Mouse (Mus musculus) spleen, postnatal 14 days (tissue): ENCODE measurements around the gene Wdr77.
A peak's percentile ranks its signal among the peaks of the same experiment; 100 is the strongest.
"Not testable (repeated sequence)": the region's sequence is repeated elsewhere in the genome, so short reads cannot be mapped to it uniquely, and the experiment has no call there.

Experiments
- DNase-seq, 2 experiments: peaks; one replicate each; pipeline ENCODE4 v3.0.0; 2021 to 2022; ENCODE audit warnings: low spot score in 2 of 2

The Wdr77 gene

GRCm38 (mm10) chr3:105951348-105951747 lies 7.8 kb upstream of the Wdr77 start:
- no peak for DNase-seq

GRCm38 (mm10) chr3:105957235-105957634 lies 1.9 kb upstream of the Wdr77 start:
- no peak for DNase-seq

DNA sequence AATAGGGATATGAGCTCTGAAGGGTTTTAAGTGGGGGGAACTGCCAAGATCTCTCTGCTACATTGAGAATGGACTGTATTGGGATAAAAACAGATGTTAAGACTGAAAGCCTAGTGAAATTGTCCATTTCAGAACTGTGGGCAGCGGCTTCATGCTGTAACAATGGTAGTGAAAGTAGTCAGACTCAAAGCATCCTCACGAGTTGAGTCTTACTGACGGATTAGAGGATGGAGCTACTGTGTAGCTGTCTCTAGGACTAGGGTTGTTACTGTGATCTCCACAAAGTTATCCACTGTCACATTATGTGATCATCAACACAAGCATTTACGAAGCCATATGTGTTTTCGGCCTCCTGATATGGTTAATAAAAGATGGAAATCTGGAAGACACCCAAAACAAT lies 965 bp upstream of the Wdr77 start:
- DNase-seq = no peak

DNA sequence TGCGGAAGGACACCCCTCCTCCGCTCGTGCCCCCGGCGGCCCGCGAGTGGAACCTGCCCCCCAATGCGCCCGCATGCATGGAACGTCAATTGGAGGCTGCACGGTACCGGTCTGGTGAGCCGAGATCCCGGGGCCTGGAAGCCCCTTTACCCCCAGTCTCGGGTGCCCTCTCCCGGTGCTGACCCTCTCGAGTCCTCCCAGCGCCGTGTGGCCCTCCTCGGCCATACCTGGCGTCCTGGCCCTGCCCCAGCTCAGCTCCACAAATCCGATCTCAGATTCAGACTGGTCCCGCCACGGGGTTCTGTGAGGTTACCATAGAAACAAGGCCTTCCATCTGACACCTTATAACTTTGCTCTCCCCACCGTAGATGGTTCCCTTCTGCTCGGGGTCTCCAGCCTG lies 416 bp downstream of the Wdr77 start:
- no peak for DNase-seq

DNA sequence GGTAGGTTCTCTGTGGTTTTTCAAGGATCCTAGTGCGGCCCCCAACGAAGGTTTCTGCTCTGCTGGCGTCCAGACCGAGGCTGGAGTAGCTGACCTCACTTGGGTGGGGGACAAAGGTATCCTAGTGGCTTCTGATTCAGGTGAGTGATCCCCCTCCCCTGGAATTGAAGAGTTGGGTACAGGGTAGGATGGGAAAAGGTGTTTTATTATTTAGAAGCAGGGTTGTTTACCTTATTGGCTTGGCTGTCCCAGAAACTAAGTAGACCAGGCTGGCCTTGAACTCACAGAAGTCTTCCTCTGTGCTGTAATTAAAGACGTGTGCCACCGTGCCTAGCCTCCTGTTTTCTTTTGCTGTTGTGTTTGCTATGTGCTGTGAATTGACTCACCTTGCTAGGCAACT lies 830 bp downstream of the Wdr77 start, which contains the start of gene Atp5f1:
TSS of gene Atp5f1 (minus strand) at position 101 of the 400 bp plus-strand sequence.
- no peak for DNase-seq

- DNase-seq = no peak
Observed at GRCm38 (mm10) chr3:105960700-105961099, 1.5 kb downstream of the Wdr77 start.

DNA sequence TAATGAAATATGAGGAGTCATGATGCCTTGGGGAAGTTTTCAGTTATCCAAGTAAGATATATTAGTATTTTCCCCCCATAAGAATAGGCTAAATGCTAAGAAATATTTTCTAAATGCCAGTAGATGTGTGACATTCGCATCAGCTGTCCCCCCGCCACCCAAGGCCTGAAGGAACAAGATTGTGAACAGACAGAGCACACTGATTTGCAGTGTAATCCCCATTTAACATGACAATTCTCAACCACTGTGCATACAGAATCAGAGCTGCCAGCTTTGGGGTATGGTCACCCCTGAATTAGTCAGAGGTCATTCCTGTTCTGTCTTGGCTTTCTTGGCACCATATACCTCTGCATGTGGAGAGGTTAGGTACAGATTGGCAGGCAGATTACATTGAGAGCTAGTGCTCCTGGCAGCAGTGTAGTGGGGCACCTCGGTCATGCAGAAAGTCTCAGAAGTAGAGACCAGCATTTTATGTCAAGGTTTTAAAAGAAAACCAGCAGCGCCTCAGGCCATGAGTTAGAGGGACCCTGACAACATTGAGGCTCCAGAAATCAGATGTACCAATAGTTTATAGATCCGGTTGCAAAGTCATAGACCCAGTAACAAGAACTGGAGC lies 12.8 kb downstream of the Wdr77 start:
- no peak for DNase-seq

DNA sequence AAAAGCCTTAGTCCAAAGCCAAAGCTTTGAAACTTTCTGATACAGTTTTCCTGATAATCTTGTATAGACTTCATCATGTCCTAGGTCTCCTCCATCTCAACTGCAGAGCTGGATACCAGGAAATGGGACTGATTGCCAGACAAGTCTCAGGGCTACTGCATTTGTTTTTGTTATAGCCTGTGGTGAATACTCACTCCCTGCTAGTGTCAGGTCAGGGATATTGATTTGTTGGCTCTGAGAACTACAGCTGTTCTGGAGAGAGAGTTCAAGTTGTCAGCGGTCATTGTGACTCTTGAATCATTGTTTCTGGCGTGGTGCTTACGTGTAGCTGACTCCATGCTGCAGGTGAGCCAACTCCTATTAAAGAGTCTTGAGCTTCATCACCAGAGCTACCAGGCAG lies 14.2 kb downstream of the Wdr77 start, which contains the start of gene Ovgp1:
TSS of gene Ovgp1 (plus strand) at position 301 of the 400 bp plus-strand sequence.
- DNase-seq = no peak

DNA sequence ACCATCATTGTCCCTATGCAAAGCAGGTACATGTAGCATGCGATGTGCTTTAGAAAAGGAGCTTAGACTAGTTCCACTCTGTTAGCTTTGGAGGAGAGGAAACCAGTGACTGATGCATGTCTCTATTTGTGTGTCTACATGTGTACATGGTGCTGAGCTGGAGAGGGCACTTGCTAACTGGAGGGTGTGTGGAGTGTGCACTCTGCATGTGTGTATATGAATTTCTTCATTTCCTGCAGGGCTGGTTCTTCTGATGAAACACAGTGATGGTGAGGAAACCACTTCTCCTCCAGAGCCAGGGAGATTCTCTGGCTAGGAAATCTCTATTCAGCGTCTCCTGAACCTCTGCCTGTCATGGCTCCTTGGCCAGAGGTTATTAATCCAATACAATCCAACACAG lies 15.0 kb downstream of the Wdr77 start:
- DNase-seq = no peak

- DNase-seq = not testable (repeated sequence)
Observed at GRCm38 (mm10) chr3:105989611-105990010, 30.4 kb downstream of the Wdr77 start.

- DNase-seq = peak in 1 of 2 experiments; percentile 50
Observed at GRCm38 (mm10) chr3:105991653-105992283, 32.6 kb downstream of the Wdr77 start.

DNA sequence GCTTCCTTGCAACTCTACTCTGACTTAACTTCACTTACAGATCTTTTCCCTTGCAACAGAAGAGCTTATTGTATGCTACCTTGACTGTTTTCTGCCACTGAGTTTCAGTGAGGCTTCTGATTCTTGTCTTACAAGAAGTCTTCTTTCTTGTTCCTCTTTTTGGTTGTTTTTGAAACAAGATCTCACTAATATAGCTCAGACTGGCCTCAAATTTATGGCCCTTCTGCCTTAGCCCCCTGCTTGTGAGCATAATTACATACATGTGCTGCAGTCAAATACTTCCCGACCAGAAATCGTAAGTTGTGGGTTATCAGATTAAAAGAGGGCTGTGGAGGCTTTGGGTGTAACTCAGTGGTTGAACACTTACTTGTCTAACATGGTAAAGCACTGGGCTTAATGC lies 35.6 kb downstream of the Wdr77 start:
- no peak for DNase-seq

DNA sequence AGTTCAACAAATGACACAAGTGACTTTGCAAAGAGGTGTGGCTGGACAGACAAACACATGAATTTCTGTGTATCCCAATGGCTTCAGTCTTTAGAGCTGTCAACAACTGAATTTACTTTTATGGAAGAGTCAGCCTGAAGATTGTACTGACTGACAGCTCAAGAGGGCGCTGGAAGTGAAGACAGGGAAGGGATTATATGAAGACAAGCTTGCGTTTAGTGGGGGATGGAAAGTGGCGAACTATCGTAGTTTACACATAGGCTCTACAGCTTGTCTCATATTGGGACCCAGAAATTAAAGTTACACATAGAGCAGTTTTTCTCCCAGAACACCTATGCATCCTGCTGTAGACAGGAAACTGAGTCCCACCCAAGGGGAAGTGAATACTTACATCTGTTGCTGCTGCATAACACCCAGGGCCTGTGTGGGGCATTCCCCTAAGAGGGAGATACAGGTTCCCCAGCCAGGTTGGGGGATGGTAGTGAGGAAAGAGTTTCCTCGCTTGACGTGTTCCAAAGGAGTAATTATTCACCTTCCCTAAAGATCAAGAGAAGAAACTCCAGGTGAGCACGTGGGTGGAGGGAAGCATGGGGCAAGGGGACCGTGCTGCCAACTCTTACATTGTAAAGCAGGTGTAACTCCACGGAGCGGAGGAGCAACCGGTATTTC lies 41.7 kb downstream of the Wdr77 start:
- DNase-seq = no peak

DNA sequence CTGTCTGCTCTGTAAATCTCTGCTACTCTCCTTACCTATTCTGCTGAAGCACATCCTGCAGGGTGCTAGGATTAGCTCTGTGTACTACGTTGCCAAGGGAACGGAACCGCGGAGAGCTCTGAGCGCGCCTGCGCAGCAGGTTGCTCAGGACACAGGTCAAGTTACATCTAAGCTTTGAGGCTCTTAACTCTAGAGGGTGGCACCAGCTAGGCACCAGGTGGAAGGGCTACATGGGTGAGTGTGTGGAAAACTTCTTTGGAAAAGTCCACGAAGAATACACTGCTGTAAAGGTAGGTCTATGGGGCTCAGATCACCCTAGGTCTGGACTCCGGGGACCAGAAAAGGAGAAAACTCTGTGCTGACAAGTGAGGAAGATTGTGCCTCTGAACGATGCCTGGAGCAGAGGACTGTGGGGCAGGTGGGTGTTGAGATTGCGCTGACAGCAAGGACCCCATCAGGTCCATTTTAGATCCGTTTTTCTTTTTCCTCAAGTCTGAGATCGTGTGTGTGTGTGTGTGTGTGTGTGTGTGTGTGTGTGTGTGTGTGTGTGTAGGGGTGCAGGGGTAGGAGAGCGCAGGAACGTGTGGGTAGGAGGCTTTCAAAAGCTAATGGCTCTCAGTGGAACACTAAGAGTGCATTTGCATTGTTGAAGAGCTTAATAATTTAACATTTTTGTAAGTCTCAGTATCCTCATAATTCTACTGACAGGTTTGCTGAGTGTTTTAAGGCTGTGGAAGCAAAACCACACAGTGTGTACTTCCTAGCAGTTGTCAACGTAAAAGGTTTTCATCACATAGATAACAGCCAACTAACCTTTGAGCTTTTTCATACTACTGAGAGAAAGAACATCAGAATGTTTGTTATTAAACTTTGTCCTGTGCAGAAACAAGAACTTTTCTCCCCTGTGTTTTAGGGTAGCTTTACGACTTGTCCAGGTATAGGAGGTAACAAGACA lies 42.5 kb downstream of the Wdr77 start:
- DNase-seq = peak in 1 of 2 experiments; percentile 13

GRCm38 (mm10) chr3:106003360-106003759 lies 44.2 kb downstream of the Wdr77 start:
- DNase-seq = not testable (repeated sequence)

DNA sequence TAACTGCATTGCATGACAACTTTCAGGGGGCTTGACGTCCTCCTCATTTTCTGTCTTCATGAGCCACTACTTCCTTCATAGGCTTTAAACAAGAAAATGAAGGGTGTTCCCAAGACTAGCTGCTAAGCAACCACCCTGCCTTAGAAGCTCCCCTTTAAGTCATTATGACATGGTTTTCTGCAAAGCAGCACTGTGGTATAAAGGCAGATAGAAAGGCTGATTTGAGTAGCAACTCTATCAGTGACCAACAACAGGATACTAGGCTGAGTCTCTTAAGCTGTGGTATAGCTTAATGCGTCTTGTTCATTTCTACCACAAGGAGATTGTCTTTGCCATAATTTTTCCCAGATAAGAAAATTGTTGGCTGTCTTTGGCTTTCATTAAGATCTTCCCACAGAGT lies 55.4 kb downstream of the Wdr77 start, which contains the start of gene Pifo:
TSS of gene Pifo (minus strand) at position 101 of the 400 bp plus-strand sequence.
- no peak for DNase-seq
